Mouse (Mus musculus) kidney, adult 10 weeks (tissue): Measurements from ENCODE around the gene Ank3. TPM values are rescaled to one million over a fixed set of nuclear protein-coding genes. Genes with fewer than 3 reads are reported as not detected.

ENCODE experiments used
- polyA plus RNA-seq: library from polyadenylated mRNA; stranded (reverse); fragments of 350-450 nt; fragmentation: Illumina TruSeq; extraction: RNeasy Lipid Tissue Mini Kit (QIAGEN cat#74804); gene quantifications from one replicate; pipeline ENCODE4 v1.2.3, GENCODE M21; 2014; ENCODE audit warnings: low read depth, low replicate concordance

Ank3 gene
- polyA plus RNA-seq, result 144 TPM

GRCm38 (mm10) chr10:69398763-69399590 is at the start of gene Ank3:
TSS of gene Ank3 (plus strand) at chr10:69398773.

GRCm38 (mm10) chr10:69352212-69353085 is 46.1 kb upstream of the Ank3 start, which contains the start of gene Cdk1:
TSS of gene Cdk1 (minus strand) at chr10:69352938.

Other genes starting within 250 kb of the Ank3 start
- gene Rhobtb1, start 247.3 kb upstream of the Ank3 start, polyA plus RNA-seq, result 32.3 TPM
- 1.5 TPM for gene A930033H14Rik, start 185.7 kb upstream of the Ank3 start, polyA plus RNA-seq
- gene Cdk1, start 45.8 kb upstream of the Ank3 start, polyA plus RNA-seq, result 1.1 TPM